Mouse (Mus musculus) forebrain, embryonic 14.5 days (tissue): ENCODE measurements around the gene Ewsr1. TPM values are rescaled to one million over a fixed set of nuclear protein-coding genes. Genes with fewer than 3 reads are reported as not detected.

ENCODE experiments used
- microRNA-seq: library from miRNA; unstranded; fragments of <30 nt; microRNA quantifications from one replicate; pipeline ENCODE4, GENCODE M21; 2016
- polyA plus RNA-seq: library from polyadenylated mRNA; unstranded; fragments of >200 nt; fragmentation: Nextera tagmentation; extraction: Ambion mirVana; gene quantifications from 2 replicates; pipeline ENCODE4 v1.2.1, GENCODE M21; 2014

Ewsr1 gene
- polyA plus RNA-seq, 1 experiment from 2014 or later = 433 TPM

Small RNAs within 50 kb of the gene (microRNA-seq; reads per million reads assigned to microRNA genes)
- not detected for gene Gm47296

Other genes with a start within 250 kb of the Ewsr1 start
- 44.9 and 56.2 TPM in 2 replicates for gene Nf2, start 249.7 kb downstream of the Ewsr1 start, polyA plus RNA-seq
- 119 and 122 TPM in 2 replicates for gene Nipsnap1, start 225.3 kb downstream of the Ewsr1 start, polyA plus RNA-seq
- 72.8 and 77.5 TPM in 2 replicates for gene Thoc5, start 203.9 kb downstream of the Ewsr1 start, polyA plus RNA-seq
- gene Nefh, start 151.2 kb downstream of the Ewsr1 start, polyA plus RNA-seq = 0.75 and 1.0 TPM in 2 replicates
- 58.4 and 75.5 TPM in 2 replicates for gene Ap1b1, start 112.4 kb downstream of the Ewsr1 start, polyA plus RNA-seq
- gene Rasl10a, start 41.1 kb downstream of the Ewsr1 start, polyA plus RNA-seq = 0.25 and 0.53 TPM in 2 replicates
- 14.4 and 20.4 TPM in 2 replicates for gene Gas2l1, start 33.9 kb downstream of the Ewsr1 start, polyA plus RNA-seq
- gene Rhbdd3, start 340 bp downstream of the Ewsr1 start, polyA plus RNA-seq = 28.9 and 31.8 TPM in 2 replicates
- 13.0 and 15.1 TPM in 2 replicates for gene Emid1, start 53.0 kb upstream of the Ewsr1 start, polyA plus RNA-seq
- 2.6 and 3.3 TPM in 2 replicates for gene Kremen1, start 162.3 kb upstream of the Ewsr1 start, polyA plus RNA-seq